Mouse (Mus musculus): ENCODE results near the gene Tmed6.
"Not testable (repeated sequence)": the region's sequence is repeated elsewhere in the genome, so short reads cannot be mapped to it uniquely, and the experiment has no call there.

The Tmed6 gene

DNA sequence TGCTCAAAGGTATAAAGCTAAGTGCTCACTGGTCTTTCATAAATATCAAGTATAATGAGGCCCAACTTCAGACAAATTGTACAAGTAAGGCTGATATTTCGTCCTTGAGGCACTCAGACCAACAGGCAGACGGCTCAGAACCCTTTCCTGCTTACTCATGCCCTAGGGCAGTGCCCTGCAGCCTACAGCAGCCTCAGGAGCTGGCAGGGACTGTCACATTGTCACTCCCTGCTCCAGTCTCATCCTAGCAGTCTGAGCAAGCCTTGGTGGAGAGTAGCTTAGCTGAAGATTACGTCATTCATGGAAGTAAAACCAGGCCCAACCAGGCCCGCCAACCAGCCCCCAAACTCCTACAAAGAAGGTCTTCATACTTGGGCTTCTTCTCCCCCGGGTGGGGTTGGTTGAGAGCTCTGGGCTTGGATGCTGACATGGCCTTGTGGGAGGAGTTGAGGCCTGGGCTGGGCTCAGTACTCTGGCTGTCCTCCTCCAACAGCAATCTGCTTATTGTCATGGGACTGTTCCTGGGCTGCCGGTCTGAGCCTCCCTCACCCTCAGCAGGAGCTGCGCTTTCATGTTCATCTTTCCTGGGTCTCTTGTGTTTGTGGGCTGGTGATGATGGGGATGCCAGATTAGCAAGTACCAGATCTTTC is 10.9 kb upstream of the Tmed6 start:
- in situ Hi-C loops (cut with MboI; ENCODE audit: low sequenced_read_pairs), result no loop called here

DNA sequence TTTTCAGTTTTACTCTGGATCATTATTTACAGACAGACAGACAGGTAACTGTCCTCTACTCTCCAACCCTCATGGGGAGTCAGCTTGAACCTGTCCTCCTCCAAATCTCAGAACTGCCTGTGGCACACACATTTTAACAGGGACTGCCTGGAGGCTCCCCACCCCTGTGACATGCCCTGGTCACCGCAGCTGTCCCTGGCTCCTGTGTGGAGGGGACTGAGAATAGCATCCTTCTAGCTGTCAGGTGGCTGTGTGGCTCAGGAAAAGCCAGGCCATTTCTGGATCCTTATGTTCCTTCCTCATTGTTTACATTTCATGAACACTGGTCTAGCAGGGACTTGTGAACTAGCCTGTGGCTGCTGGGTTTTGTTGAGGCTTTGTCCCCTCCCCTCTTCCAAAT is 8.7 kb upstream of the Tmed6 start:
- in situ Hi-C loops (cut with MboI; ENCODE audit: low sequenced_read_pairs), result no loop called here

GRCm38 (mm10) chr8:107073706-107074105 is 8.3 kb upstream of the Tmed6 start:
- in situ Hi-C loops (cut with MboI; ENCODE audit: low sequenced_read_pairs), result no loop called here

DNA sequence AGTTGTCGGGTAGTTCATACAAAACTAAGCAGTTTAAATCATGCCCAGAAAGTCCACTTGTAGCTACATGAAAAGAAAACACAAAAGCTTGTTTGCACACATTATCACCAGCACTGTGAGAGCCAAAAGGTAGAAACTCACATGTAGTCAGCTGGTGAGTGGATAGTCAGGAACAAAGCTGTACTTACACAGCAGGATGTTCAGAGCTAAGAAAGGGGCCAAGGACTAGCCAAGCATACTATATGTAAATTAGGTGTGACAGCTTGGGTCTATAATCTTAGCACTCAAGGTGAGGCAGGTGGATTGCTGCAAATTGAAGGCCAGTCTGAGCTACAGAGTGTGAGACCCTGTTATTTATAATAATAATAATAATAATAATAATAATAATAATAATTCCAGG is 2.8 kb downstream of the Tmed6 start:
- in situ Hi-C loops (cut with MboI; ENCODE audit: low sequenced_read_pairs), result no loop called here

GRCm38 (mm10) chr8:107056973-107057369 is 8.5 kb downstream of the Tmed6 start:
- in situ Hi-C loops (cut with MboI; ENCODE audit: low sequenced_read_pairs), result no loop called here

DNA sequence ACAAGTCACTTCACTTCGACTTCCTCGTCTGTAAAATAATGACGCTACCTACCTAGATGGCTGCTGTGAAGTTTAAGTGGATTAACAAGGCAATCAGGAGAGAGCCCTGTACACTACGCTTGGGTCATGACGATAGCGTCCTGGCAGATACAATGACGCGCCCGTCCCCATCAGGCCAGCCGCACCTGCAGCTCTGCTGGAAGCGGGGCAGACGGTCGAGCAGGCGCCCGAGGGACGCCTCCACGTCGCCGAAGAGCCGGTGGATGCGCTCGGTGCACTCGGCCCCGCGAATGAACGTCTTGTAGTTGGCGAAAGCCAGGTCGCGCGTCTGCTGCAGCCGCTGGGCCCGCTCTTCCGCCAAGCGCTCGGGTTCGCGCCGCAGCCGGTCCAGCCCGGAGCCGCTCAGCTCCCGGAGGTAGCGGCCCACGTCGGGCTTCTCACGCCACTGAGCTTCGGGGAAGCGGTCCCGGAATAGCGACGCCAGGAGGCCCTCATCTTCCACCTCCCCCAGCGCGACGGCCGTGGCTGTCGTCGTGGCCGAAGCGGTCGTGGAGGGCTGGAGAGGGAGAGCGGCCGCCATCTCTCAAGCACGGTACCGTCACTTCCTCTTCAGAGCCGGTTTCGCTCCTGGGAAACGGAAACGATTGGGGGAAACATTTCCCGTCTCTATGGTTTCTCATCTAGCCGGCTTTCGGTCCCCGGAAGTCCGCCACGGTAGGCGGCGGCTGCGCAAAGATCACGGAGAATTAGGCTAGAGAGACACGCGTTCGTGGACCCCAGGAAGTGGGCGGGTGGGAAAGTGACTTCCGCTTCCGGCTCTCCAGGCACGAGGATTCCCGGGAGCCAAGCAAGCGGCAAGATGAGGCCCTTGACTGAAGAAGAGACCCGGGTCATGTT is 9.1 kb downstream of the Tmed6 start, which contains the start of the genes Cog8 and Nip7:
Gene Cog8 (minus strand): TSS at position 614 of the 897 bp plus-strand sequence.
Gene Nip7 (plus strand): TSS at position 802 of the 897 bp plus-strand sequence.
- in situ Hi-C loops (cut with MboI; ENCODE audit: low sequenced_read_pairs), result no loop called here

- in situ Hi-C loops (cut with MboI; ENCODE audit: low sequenced_read_pairs), result no loop called here
Observed at GRCm38 (mm10) chr8:107052046-107052445, 13.4 kb downstream of the Tmed6 start.

DNA sequence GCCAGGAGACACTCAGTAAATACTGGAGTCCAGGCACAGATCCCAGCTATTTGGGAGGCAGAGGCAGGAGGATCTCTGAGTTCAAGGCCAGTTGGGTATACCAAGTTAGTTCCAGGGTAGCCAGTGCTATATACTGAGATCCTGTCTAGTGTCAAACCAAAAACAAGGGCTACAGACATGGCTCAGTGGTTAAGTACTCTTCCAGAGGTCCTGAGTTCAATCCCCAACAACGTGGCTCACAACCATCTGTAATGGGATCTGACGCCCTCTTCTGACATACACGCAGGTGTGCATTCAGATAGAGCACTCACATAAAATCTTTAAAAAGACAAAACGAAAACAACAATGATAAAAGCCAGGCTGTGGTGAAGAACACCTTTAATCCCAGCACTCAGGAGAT is 16.0 kb downstream of the Tmed6 start:
- in situ Hi-C loops (cut with MboI; ENCODE audit: low sequenced_read_pairs), result no loop called here

GRCm38 (mm10) chr8:107048061-107048941 is 17.1 kb downstream of the Tmed6 start, which contains the start of gene Pdf:
TSS of gene Pdf (minus strand) at chr8:107048614.
- in situ Hi-C loops (cut with MboI; ENCODE audit: low sequenced_read_pairs), result no loop called here

DNA sequence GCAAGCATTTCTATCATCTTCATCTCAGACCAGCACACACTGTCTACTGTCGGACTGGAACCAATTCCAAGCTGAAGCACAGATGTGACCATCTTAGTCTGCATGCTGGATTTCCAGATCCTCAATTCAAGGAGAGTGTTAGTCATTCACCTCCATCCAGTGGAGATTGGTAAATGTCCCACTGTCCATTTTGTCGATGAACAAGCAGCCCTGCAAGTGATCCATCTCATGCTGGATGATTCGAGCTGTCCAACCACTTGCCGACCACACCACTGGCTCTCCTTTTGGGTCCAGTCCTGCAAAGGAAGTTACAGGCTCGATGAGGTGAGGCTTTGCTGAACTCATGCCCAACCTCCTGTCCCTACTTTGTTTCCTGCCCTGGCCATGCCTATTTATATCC is 18.5 kb downstream of the Tmed6 start:
- in situ Hi-C loops (cut with MboI; ENCODE audit: low sequenced_read_pairs), result no loop called here

DNA sequence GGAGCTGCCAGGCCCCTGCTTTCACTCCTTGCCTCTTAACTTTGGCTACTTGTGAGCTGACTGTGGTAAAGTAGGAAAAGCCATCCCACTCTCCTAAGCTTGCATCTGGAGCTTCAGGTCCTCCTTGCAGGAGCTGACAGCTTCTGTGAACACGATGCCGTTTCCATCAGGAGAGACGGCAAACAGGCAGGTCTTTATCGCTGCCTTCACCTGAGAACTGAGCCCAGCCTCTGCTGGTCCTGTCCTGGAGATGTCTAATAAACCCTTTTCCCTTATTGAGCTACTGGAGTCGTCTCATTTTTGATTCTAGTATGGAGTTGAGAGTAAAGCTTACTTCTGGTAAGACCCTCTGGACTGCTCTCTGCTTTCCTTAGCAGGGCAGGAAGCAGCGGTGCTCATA is 20.0 kb downstream of the Tmed6 start:
- in situ Hi-C loops (cut with MboI; ENCODE audit: low sequenced_read_pairs), result no loop called here

DNA sequence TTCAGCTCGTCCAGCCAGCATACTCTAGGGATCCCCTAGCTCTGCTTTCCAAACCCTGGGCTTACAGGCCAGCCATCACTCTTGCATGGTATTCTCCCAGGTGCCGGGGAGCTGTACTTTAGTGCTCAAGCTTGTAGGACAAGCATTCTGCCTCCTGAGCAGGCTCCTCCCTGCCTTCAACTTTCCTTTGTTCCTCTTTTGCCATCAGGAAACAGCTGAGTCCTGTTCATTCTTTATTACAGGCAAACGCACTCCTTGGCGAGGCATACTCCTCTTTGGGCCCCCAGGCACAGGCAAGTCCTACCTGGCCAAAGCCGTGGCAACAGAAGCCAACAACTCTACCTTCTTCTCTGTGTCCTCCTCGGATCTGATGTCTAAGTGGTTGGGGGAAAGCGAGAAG is 24.8 kb downstream of the Tmed6 start:
- in situ Hi-C loops (cut with MboI; ENCODE audit: low sequenced_read_pairs), result no loop called here

- in situ Hi-C loops (cut with MboI; ENCODE audit: low sequenced_read_pairs), result no loop called here
Observed at GRCm38 (mm10) chr8:107036626-107037025, 28.8 kb downstream of the Tmed6 start.

DNA sequence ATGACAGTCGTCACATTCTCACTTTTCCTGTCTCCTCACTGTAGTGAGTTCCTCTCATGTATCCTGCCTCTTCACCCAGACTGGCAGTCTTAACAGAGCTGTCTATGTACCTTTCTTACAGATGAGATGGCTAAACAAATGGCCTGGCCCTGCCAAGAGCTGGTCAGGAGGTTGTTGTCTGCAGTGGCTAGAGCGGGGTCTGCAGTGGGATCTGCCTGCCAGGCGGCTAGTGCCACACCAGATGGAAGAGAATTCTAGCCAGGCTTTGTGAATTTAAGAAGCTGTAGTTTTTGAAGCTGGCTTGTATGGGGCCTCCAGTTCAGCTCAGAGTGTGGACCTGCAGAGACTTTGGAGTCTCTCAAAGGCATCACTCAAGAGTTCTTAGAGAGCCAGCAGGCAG is 29.8 kb downstream of the Tmed6 start:
- in situ Hi-C loops (cut with MboI; ENCODE audit: low sequenced_read_pairs), result no loop called here

- in situ Hi-C loops (cut with MboI; ENCODE audit: low sequenced_read_pairs), result not testable (repeated sequence)
Observed at GRCm38 (mm10) chr8:107033609-107034008, 31.8 kb downstream of the Tmed6 start.

GRCm38 (mm10) chr8:107031577-107032090 is 33.8 kb downstream of the Tmed6 start:
- in situ Hi-C loops (cut with MboI; ENCODE audit: low sequenced_read_pairs), result no loop called here

DNA sequence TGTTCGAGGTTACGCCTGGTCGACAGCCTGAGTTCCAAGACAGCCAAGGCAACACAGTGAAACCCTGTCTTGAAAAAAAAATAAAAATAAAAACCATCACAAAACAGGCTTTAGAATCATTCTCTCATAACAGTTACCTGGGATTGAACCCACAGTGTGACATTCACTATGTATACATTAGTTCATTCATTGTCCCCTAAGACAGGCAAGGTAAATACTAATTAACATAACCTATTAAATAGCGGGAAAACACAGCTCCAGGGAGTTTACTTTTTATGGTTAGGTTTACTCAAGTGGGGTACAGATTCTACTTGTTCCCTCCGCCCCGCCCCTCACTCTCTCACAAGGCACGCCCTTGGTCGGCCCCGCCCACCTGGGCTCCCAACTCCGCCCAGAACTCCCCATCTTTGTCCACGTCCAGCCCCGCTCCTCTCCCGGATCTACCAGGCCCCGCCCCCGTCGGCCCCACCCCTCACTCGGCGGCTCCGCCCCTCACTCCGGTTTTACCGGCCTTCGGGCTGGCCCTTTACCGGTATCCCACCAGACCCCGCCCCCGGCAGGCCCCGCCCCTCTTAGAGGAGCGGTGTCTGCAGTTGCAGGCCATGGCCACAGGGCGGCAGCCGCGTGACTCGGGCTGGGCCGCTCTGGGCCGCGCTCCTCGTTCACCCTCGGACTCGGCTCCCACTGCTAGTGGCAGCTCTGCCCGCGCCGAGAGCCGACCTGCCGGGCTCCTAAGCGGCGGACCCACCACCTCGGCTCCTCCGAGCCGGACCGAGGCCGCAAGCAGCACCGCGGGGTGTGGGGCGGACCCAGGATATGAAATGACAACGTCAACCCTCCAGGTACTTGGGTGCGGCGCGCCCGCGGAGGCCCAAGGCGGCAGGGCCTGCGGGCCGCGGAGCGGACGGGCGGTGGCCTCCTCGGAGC is 34.5 kb downstream of the Tmed6 start, which contains the start of gene Vps4a:
Gene Vps4a (plus strand): TSS at position 573 of the 927 bp plus-strand sequence.
- in situ Hi-C loops (cut with MboI; ENCODE audit: low sequenced_read_pairs), result no loop called here

GRCm38 (mm10) chr8:107030058-107030457 is 35.4 kb downstream of the Tmed6 start:
- in situ Hi-C loops (cut with MboI; ENCODE audit: low sequenced_read_pairs), result no loop called here

DNA sequence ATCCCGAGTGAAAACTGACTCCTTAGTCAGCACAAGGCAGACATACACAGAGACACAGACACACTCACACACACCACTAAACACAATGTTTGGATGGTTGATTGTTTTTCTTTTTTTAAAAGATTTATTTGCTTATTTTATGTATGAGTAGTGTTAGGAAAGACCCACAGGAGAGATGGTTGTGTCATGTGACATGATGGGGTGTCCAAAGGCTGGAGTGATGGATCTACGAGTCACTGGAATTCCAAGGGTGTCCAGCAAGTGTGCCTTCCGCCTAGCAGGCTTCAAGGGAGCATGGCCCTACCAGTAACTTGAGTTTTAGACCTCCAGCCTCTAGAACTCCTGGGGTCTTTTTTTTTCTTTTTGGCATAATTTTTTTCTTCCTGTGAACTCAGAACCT is 36.1 kb downstream of the Tmed6 start:
- in situ Hi-C loops (cut with MboI; ENCODE audit: low sequenced_read_pairs), result no loop called here

DNA sequence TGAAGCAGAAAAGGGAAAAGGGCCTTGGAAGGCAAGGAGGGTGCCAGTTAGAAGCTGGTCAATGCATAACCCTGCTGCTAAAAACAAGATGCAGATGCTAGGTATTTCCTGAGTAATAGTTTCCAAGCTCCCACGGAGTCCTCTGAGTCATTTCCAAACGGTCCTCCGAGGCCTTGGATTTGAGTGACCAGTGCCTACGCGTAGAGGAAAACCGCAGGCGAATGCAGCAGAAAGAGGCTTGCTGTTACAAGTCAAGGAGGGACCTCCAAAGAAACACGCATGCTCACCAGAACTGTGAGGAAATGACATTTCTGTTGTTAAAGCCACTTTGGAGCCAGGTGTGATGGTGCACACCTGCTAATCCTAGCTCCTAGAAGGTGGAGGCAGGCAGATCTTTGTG is 42.0 kb downstream of the Tmed6 start:
- in situ Hi-C loops (cut with MboI; ENCODE audit: low sequenced_read_pairs), result loop anchor here (25.0 kb wide), 1 partner anchor 311 kb away; no protein-coding TSS in a partner anchor
